Mouse (Mus musculus) kidney, postnatal 14 days (tissue): ENCODE data around the gene Tnfrsf19.

Source experiments
- DNase-seq: peaks from one replicate; pipeline ENCODE4 v3.0.0; 2022; ENCODE audit warnings: mixed read lengths

Gene Tnfrsf19

DNA sequence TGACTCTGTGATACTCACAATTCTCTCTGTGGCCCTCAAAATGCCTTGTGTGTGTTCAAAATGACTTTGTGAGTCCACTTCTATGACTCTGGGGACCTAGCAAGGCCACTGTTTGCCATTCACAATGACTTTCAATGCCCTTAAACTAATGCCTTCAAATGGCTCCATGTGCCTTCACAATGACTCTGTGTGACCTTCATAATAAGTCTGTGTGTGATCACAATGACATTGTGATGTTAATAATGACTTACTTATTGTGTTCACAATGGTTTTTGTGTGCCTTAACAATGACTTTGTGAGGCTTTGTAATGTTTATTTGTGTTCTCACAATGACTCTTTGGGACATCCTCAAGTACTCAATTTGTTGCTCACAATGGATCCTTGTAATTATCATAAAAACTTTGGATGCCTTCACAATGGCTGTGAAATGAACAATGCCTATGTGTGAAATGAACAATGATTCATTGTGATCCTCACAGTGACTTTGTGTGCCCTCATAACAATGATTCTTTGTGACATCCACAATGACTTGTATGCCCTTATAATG lies 88.6 kb downstream of the Tnfrsf19 start:
- DNase-seq: no peak

GRCm38 (mm10) chr14:60937481-60938039 lies 108.7 kb downstream of the Tnfrsf19 start:
- no peak for DNase-seq

DNA sequence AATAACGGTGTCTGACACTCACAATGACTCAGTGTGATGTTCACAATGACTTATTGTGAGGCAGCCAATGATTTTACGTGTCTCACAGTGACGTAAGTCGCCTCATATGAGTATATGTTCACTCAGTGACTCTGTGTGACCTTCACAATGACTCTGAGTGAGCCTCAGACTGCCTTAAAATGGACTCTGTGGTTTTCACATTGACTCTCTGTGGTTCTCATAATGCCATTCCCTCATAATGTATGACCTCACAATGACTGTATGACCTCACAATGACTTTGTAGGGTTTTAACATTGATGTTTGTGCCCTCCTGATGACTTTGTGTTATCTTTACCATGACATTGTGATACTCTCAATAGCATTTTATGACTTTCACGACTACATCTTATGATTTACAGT lies 110.6 kb downstream of the Tnfrsf19 start:
- DNase-seq: no peak

DNA sequence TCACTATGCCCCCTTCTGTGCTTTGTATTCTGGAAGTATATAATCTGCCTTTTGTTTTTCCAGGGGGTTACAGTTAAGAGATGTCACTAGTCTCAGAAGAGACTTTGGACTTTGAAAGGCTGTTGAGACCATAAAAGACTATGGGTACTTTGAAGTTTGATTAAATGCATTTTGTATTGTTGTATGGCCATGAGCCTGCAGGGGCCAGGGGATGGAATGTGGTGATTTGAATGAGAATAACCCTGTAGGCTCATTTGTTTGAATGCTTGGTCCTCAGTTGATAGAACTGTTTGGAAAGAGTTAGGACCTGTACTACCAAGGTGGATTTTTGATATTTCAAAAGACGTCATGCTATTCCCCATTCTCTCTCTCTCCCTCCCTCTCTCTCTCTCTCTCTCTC lies 120.3 kb downstream of the Tnfrsf19 start:
- DNase-seq: no peak

DNA sequence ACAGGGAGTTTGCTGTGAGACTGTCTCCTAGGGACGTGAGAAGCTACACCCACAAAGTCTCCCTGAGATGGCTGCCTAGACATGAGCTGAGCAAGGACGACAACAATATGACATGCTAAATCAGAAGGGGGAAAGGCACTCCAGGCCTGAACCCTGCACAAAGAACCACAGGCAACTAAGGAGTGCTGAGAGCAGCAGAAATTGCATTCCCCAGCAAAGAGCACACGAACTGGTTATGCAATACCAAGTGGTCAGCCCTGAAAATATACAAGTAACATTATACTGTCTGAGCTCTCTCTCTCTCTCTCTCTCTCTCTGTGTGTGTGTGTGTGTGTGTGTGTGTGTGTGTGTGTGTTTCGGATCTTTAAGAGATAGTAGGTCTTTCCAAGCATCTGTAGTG lies 129.6 kb downstream of the Tnfrsf19 start:
- DNase-seq: no peak
